Mouse (Mus musculus): ENCODE measurements around the gene Nod1.

Nod1 gene

DNA sequence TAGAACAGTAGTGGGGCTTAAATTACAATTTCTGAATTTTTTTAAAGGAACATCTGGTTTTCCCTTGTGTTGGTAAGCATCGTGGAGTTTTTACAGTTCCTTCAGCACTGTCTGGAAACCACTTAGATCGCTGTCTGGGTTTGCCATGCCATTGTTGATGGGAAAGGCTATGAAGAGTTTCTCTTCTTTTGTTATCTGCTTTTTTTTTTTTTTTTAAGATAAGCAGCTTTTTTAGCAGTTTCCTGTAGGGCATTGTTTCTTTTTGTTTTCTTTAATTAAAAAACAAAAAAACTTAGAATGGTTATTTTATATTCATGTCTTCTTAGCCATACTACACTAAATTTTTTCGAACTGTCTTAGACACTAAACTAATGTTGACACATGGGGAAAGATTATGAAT, 94.8 kb downstream of the Nod1 start:
- no peak for DNase-seq

DNA sequence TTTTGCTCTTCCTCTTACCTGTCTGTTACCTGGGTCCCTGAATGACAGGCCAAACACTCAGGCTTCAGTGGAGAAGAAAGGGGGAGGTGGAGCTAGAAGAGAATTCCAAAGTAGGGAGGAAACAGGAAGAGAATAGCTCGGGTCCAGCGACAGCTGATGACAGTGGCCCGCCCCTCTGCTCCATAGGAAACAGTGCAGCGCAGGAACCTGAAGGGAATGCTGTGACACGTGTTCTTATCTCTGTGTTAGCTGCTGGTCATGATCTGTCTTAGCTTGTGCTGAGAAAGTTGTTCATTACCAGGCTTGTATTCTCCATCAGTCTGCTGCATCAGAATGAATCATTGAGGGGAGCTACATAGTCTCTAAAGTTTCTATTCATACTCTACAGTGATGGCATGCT, 95.6 kb downstream of the Nod1 start:
- no peak for DNase-seq

Measured in right cerebral cortex, postnatal 25 days (tissue).